Mouse (Mus musculus) midbrain, embryonic 10.5 days (tissue): ENCODE measurements around the gene Sowaha. TPM values are rescaled to one million over a fixed set of nuclear protein-coding genes. Genes with fewer than 3 reads are reported as not detected.

Experiments
- DNase-seq: peaks from one replicate; pipeline ENCODE4 v3.0.0-alpha.2; 2017; ENCODE audit warnings: low spot score
- H3K27ac ChIP-seq: fragments of 300-500 bp; sonication (generic); replicated peaks from 2 replicates; pipeline ENCODE4 v1.5.1; 2016; ENCODE audit warnings: mild to moderate bottlenecking
- H3K27me3 ChIP-seq: fragments of 300-500 bp; sonication (generic); 2 replicates; pipeline ENCODE4 v1.6.1; 2016; ENCODE audit warnings: low read depth, mild to moderate bottlenecking; ENCODE audit not compliant: poor library complexity, severe bottlenecking
- H3K36me3 ChIP-seq: fragments of 300-500 bp; sonication (generic); 2 replicates; pipeline ENCODE4 v1.6.1; 2016; ENCODE audit warnings: mild to moderate bottlenecking, moderate library complexity
- H3K4me1 ChIP-seq: fragments of 300-500 bp; sonication (generic); 2 replicates; pipeline ENCODE4 v1.6.1; 2016
- H3K4me3 ChIP-seq: fragments of 300-500 bp; sonication (generic); 2 replicates; pipeline ENCODE4 v1.5.1; 2016; ENCODE audit warnings: mild to moderate bottlenecking, moderate library complexity
- H3K9me3 ChIP-seq: fragments of 300-500 bp; sonication (generic); replicated peaks from 2 replicates; pipeline ENCODE4 v1.6.1; 2016; ENCODE audit warnings: mild to moderate bottlenecking
- WGBS: fragments of 180-500 bp; shearing (Covaris S2); methylation state at CpG from one replicate; pipeline ENCODE4 v1.1.7; 2016; 5-methylcytosine and 5-hydroxymethylcytosine counted together
- polyA plus RNA-seq: library from polyadenylated mRNA; unstranded; fragments of >200 nt; fragmentation: Nextera tagmentation; extraction: Ambion mirVana; gene quantifications from 2 replicates; pipeline ENCODE4 v1.2.1, GENCODE M21; 2016

The Sowaha gene
- polyA plus RNA-seq, 1 experiment from 2014 or later, result 0.26 TPM

- no peak overlapping the region for H3K27ac ChIP-seq
- H3K27me3 ChIP-seq, result peaks cover 88% of the 10 kb centered on the region
- H3K4me1 ChIP-seq, result peaks cover 30% of the 10 kb centered on the region
- WGBS, result 13% methylated on average over 11 of the region's 11 CpGs
- H3K36me3 ChIP-seq, result no peaks in the 10 kb centered on the region
- no peaks in the 10 kb centered on the region for H3K9me3 ChIP-seq
- peak overlapping the region; percentile 27; the same call in 1 of the 2 replicates for H3K4me3 ChIP-seq
- DNase-seq, result no peak
Observed at GRCm38 (mm10) chr11:53500569-53500968, 20.5 kb upstream of the Sowaha start.

- 0 out of 2 replicates have a peak overlapping the region, but pooled peaks have one; percentile 4 for H3K27ac ChIP-seq
- no peaks in the 10 kb centered on the region for H3K9me3 ChIP-seq
- WGBS, result 84% methylated on average over 6 of the region's 6 CpGs
- H3K4me3 ChIP-seq, result no peak overlapping the region
- no peaks in the 10 kb centered on the region for H3K36me3 ChIP-seq
- peaks cover 57% of the 10 kb centered on the region for H3K4me1 ChIP-seq
- no peak for DNase-seq
- H3K27me3 ChIP-seq, result peaks cover 82% of the 10 kb centered on the region
Observed at GRCm38 (mm10) chr11:53496946-53497345, 16.9 kb upstream of the Sowaha start.

- 18% methylated on average over 6 of the region's 6 CpGs for WGBS
- H3K4me1 ChIP-seq, result peaks cover 65% of the 10 kb centered on the region
- H3K27ac ChIP-seq, result peak overlapping the region; percentile 0; the same call in 1 of the 2 replicates
- no peaks in the 10 kb centered on the region for H3K9me3 ChIP-seq
- H3K4me3 ChIP-seq, result no peak overlapping the region
- no peak for DNase-seq
- H3K36me3 ChIP-seq, result no peaks in the 10 kb centered on the region
- H3K27me3 ChIP-seq, result peaks cover 78% of the 10 kb centered on the region
Observed at GRCm38 (mm10) chr11:53495417-53495816, 15.3 kb upstream of the Sowaha start.

GRCm38 (mm10) chr11:53493243-53493955, 13.3 kb upstream of the Sowaha start:
- peak; percentile 39 for DNase-seq
- peaks cover 75% of the 10 kb centered on the region for H3K4me1 ChIP-seq
- 35% methylated on average over 3 of the region's 3 CpGs for WGBS
- H3K27ac ChIP-seq, result no peak overlapping the region
- H3K27me3 ChIP-seq, result peaks cover 77% of the 10 kb centered on the region
- H3K9me3 ChIP-seq, result no peaks in the 10 kb centered on the region
- no peak overlapping the region for H3K4me3 ChIP-seq
- no peaks in the 10 kb centered on the region for H3K36me3 ChIP-seq

- DNase-seq, result peak; percentile 70
- peak overlapping the region; percentile 23; the same call in 1 of the 2 replicates for H3K4me3 ChIP-seq
- H3K27me3 ChIP-seq, result peaks cover 77% of the 10 kb centered on the region
- peak overlapping the region; percentile 65 for H3K27ac ChIP-seq
- H3K36me3 ChIP-seq, result no peaks in the 10 kb centered on the region
- peaks cover 78% of the 10 kb centered on the region for H3K4me1 ChIP-seq
- H3K9me3 ChIP-seq, result no peaks in the 10 kb centered on the region
- 9% methylated on average over 8 of the region's 8 CpGs for WGBS
Observed at GRCm38 (mm10) chr11:53491954-53492401, 11.9 kb upstream of the Sowaha start.

GRCm38 (mm10) chr11:53489421-53489820, 9.3 kb upstream of the Sowaha start:
- DNase-seq, result no peak
- Histone ChIP-seq H3K9me3 (no peaks in the 10 kb centered on the region), H3K4me1 (peaks cover 63% of the 10 kb centered on the region), H3K4me3 (no peak overlapping the region), H3K27ac (no peak overlapping the region), H3K36me3 (no peaks in the 10 kb centered on the region), H3K27me3 (peaks cover 76% of the 10 kb centered on the region)
- 57% methylated on average over 9 of the region's 9 CpGs for WGBS

- no peak overlapping the region for H3K4me3 ChIP-seq
- peaks cover 61% of the 10 kb centered on the region for H3K4me1 ChIP-seq
- 91% methylated on average over 5 of the region's 5 CpGs for WGBS
- H3K27ac ChIP-seq, result no peak overlapping the region
- no peak for DNase-seq
- H3K36me3 ChIP-seq, result no peaks in the 10 kb centered on the region
- no peaks in the 10 kb centered on the region for H3K9me3 ChIP-seq
- H3K27me3 ChIP-seq, result peaks cover 78% of the 10 kb centered on the region
Observed at GRCm38 (mm10) chr11:53489007-53489406, 8.9 kb upstream of the Sowaha start.

GRCm38 (mm10) chr11:53486822-53487594, 6.9 kb upstream of the Sowaha start:
- H3K4me1 ChIP-seq, result peaks cover 41% of the 10 kb centered on the region
- H3K9me3 ChIP-seq, result no peaks in the 10 kb centered on the region
- H3K4me3 ChIP-seq, result peak overlapping the region; percentile 33
- H3K27me3 ChIP-seq, result peaks cover 91% of the 10 kb centered on the region
- no peak for DNase-seq
- WGBS, result 10% methylated on average over 27 of the region's 27 CpGs
- no peaks in the 10 kb centered on the region for H3K36me3 ChIP-seq
- H3K27ac ChIP-seq, result no peak overlapping the region; the same call in 1 of the 2 replicates

GRCm38 (mm10) chr11:53486351-53486750, 6.3 kb upstream of the Sowaha start:
- no peak for DNase-seq
- 58% methylated on average over 3 of the region's 3 CpGs for WGBS
- Histone ChIP-seq H3K9me3 (no peaks in the 10 kb centered on the region), H3K27me3 (peaks cover 96% of the 10 kb centered on the region), H3K36me3 (no peaks in the 10 kb centered on the region), H3K4me1 (peaks cover 35% of the 10 kb centered on the region), H3K27ac (no peak overlapping the region), H3K4me3 (no peak overlapping the region)

GRCm38 (mm10) chr11:53485719-53486118, 5.6 kb upstream of the Sowaha start:
- H3K4me3 ChIP-seq, result no peak overlapping the region
- H3K36me3 ChIP-seq, result no peaks in the 10 kb centered on the region
- H3K4me1 ChIP-seq, result peaks cover 29% of the 10 kb centered on the region
- 0 out of 2 replicates have a peak, but pooled peaks cover 2% of the 10 kb centered on the region for H3K9me3 ChIP-seq
- WGBS, result 47% methylated on average over 3 of the region's 3 CpGs
- H3K27ac ChIP-seq, result no peak overlapping the region
- no peak for DNase-seq
- peaks cover 96% of the 10 kb centered on the region for H3K27me3 ChIP-seq

- Histone ChIP-seq H3K9me3 (peaks cover 12% of the 10 kb centered on the region), H3K4me1 (peaks cover 32% of the 10 kb centered on the region), H3K36me3 (no peaks in the 10 kb centered on the region), H3K27ac (no peak overlapping the region), H3K4me3 (no peak overlapping the region), H3K27me3 (peaks cover 96% of the 10 kb centered on the region)
- no peak for DNase-seq
- 79% methylated on average over 9 of the region's 9 CpGs for WGBS
Observed at GRCm38 (mm10) chr11:53483159-53483891, 3.3 kb upstream of the Sowaha start.

- no peak for DNase-seq
- Histone ChIP-seq H3K4me3 (no peak overlapping the region), H3K9me3 (peaks cover 12% of the 10 kb centered on the region), H3K36me3 (no peaks in the 10 kb centered on the region), H3K27ac (no peak overlapping the region), H3K4me1 (peaks cover 24% of the 10 kb centered on the region), H3K27me3 (peaks cover 96% of the 10 kb centered on the region)
- 74% methylated on average over 4 of the region's 4 CpGs for WGBS
Observed at GRCm38 (mm10) chr11:53481088-53481730, 1.1 kb upstream of the Sowaha start.
